Mouse (Mus musculus) bone marrow macrophage, adult 2 months (primary cell): ENCODE measurements at regions not wholly inside any gene's neighbourhood (a gene's known extent, or its start where the extent isn't known, plus 50 kb on each side); places are given as distances from the start of the nearest gene placed in this dataset.

ENCODE experiments used
- CTCF ChIP-seq: IDR thresholded peaks from 2 replicates; pipeline ENCODE4 v1.5.1; 2012; ENCODE audit warnings: low read depth, mild to moderate bottlenecking, low read length, moderate library complexity
- POLR2A ChIP-seq: IDR thresholded peaks from 2 replicates; pipeline ENCODE4 v1.6.1; 2012; ENCODE audit warnings: mild to moderate bottlenecking, low read depth, low read length, borderline replicate concordance

- TF ChIP-seq POLR2A (no peak), CTCF (no peak)
Measured at GRCm38 (mm10) chr16:29944966-29945365, 119.2 kb upstream of the Hes1 start.
